Mouse (Mus musculus) limb, embryonic 10.5 days (tissue): ENCODE data around the gene Atpaf1. TPM values are rescaled to one million over a fixed set of nuclear protein-coding genes. Genes with fewer than 3 reads are reported as not detected.

ENCODE experiments used
- DNase-seq: peaks from one replicate; pipeline ENCODE4 v3.0.0-alpha.2; 2017; ENCODE audit warnings: low spot score
- H3K27ac ChIP-seq: fragments of 300-500 bp; sonication (generic); 2 replicates; pipeline ENCODE4 v1.5.1; 2016; ENCODE audit warnings: mild to moderate bottlenecking
- H3K27me3 ChIP-seq: fragments of 300-500 bp; sonication (generic); 2 replicates; pipeline ENCODE4 v1.6.1; 2016; ENCODE audit warnings: low read depth, mild to moderate bottlenecking; ENCODE audit not compliant: poor library complexity, severe bottlenecking
- H3K36me3 ChIP-seq: fragments of 300-500 bp; sonication (generic); 2 replicates; pipeline ENCODE4 v1.6.1; 2016; ENCODE audit warnings: mild to moderate bottlenecking, moderate library complexity
- H3K4me1 ChIP-seq: fragments of 300-500 bp; sonication (generic); 2 replicates; pipeline ENCODE4 v1.6.1; 2016
- H3K4me3 ChIP-seq: fragments of 300-500 bp; sonication (generic); 2 replicates; pipeline ENCODE4 v1.5.1; 2016; ENCODE audit warnings: mild to moderate bottlenecking, moderate library complexity
- H3K9me3 ChIP-seq: fragments of 300-500 bp; sonication (generic); replicated peaks from 2 replicates; pipeline ENCODE4 v1.6.1; 2016; ENCODE audit warnings: mild to moderate bottlenecking
- WGBS: fragments of 180-500 bp; shearing (Covaris S2); methylation state at CpG from one replicate; pipeline ENCODE4 v1.1.7; 2016; 5-methylcytosine and 5-hydroxymethylcytosine counted together
- polyA plus RNA-seq: library from polyadenylated mRNA; unstranded; fragments of >200 nt; fragmentation: Nextera tagmentation; extraction: Ambion mirVana; gene quantifications from 2 replicates; pipeline ENCODE4 v1.2.1, GENCODE M21; 2016

Atpaf1 gene
- polyA plus RNA-seq, 1 experiment from 2014 or later, result 58.0 TPM

DNA sequence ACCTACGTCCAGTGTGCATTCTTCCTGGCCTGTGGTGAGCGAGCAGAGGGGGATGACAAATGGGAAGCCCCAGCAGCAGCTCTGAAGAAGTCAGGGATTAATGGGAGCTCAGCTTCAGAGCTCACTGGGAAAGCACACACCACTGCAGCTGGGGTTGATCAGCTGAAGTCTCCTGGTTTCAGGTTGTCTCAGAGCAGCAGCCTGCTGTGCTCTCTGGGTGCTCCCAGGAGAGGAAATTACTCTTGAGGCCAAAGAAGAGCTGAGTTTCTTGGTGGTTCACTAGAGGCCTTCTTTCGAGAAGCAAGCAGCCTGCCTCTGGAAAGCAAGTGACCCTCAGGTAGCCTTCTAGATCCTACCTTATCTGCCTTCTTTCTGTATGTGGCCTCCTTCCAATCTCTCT, 36.3 kb downstream of the Atpaf1 start:
- no peaks in the 10 kb centered on the region for H3K9me3 ChIP-seq
- no peaks in the 10 kb centered on the region for H3K36me3 ChIP-seq
- DNase-seq, result peak; percentile 21
- peaks cover 7% of the 10 kb centered on the region for H3K4me1 ChIP-seq
- no peaks in the 10 kb centered on the region for H3K27me3 ChIP-seq
- WGBS, result 74% methylated on average over 3 of the region's 3 CpGs
- no peak overlapping the region for H3K4me3 ChIP-seq
- no peak overlapping the region for H3K27ac ChIP-seq

DNA sequence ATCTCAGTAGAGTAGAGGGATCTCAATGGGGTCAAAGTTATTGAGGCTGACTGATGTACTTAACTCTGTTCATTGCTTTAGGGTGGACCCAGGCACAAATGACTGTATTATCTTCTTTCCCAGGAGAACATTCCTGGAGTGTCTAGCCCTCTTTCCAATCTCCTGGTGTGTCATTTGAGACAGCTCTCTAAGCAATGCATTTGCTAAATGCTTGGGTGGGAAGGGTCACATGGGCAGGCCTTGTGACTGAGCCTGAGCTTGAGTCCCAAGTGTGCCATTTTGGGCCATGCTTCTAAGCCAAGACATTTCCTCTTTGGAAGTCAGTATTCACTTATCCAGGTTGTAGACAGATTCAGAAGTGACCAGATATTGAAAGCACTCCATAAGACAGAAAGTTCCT, 36.8 kb downstream of the Atpaf1 start:
- Histone ChIP-seq H3K36me3 (no peaks in the 10 kb centered on the region), H3K27me3 (0 out of 2 replicates have a peak, but pooled peaks cover 1% of the 10 kb centered on the region), H3K4me3 (no peak overlapping the region), H3K4me1 (peaks cover 7% of the 10 kb centered on the region), H3K27ac (no peak overlapping the region), H3K9me3 (no peaks in the 10 kb centered on the region)
- DNase-seq, result no peak

DNA sequence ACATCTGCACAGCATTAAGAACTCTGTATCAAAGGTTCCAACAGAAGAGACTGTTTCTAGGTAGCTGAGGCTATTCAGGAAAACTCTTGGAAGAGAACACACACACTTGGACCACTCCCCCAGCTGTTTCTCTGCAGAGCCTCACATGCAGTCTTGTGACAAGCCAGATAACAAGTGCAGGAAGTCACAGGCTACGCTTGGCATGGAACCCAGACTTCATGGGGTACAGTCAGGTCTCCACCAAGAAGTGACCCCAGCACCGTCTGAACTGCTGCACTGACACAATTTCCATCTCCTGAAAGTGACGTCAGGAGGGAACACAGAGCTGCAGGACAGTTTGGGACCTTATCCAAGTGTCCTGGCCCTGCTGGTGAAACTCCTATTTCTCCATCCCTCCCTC, 37.3 kb downstream of the Atpaf1 start:
- no peak overlapping the region for H3K4me3 ChIP-seq
- peaks cover 7% of the 10 kb centered on the region for H3K4me1 ChIP-seq
- H3K27me3 ChIP-seq, result peaks cover 6% of the 10 kb centered on the region; the same call in 1 of the 2 replicates
- no peaks in the 10 kb centered on the region for H3K36me3 ChIP-seq
- H3K9me3 ChIP-seq, result no peaks in the 10 kb centered on the region
- no peak for DNase-seq
- 76% methylated on average over 3 of the region's 3 CpGs for WGBS
- no peak overlapping the region for H3K27ac ChIP-seq

DNA sequence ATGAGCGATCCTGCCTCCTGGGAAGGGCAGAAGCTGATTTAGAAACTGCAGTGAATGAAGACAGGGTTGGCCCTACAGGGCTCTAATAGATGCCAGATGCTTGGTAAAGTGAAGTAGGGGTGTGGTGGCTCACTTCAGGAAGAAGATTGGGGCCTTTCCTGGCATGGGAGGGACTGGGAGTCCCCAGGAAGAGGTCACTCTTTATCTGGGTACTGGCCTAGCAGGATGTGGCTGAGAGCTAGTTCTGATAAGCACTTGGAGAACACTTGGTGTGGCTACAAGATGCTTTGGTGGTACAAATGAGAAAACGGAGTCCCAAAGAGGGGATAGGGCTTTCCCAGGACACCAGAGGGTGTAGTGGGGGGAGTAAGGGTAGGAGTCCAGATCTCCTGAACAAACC, 39.6 kb downstream of the Atpaf1 start:
- WGBS, result 64% methylated on average over 2 of the region's 2 CpGs
- Histone ChIP-seq H3K4me3 (no peak overlapping the region), H3K9me3 (no peaks in the 10 kb centered on the region), H3K27ac (no peak overlapping the region), H3K27me3 (peaks cover 12% of the 10 kb centered on the region; the same call in 1 of the 2 replicates), H3K36me3 (no peaks in the 10 kb centered on the region), H3K4me1 (peaks cover 23% of the 10 kb centered on the region)
- no peak for DNase-seq

DNA sequence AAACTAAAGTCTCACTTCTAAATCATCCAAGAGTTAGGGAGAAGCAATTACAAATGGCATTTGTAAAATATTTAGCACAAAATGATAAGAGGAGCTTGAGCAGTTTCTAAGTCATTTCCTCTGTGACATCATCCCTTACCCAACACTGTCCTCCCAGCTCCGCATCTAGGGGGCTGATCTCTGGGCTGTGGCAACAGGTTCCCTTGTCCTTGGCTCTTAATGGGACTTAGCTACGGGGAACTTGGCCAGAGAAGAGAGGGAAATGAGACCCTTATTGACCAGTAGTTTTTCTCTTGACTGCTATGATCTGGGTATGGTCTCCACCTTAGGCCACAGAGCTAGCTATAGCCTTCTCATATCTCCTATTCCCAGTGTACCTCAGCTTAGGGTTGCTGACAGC, 40.7 kb downstream of the Atpaf1 start:
- Histone ChIP-seq H3K36me3 (no peaks in the 10 kb centered on the region), H3K4me1 (peaks cover 23% of the 10 kb centered on the region), H3K9me3 (no peaks in the 10 kb centered on the region), H3K27me3 (peaks cover 23% of the 10 kb centered on the region), H3K27ac (no peak overlapping the region), H3K4me3 (no peak overlapping the region)
- 89% methylated on average over 2 of the region's 2 CpGs for WGBS
- no peak for DNase-seq

DNA sequence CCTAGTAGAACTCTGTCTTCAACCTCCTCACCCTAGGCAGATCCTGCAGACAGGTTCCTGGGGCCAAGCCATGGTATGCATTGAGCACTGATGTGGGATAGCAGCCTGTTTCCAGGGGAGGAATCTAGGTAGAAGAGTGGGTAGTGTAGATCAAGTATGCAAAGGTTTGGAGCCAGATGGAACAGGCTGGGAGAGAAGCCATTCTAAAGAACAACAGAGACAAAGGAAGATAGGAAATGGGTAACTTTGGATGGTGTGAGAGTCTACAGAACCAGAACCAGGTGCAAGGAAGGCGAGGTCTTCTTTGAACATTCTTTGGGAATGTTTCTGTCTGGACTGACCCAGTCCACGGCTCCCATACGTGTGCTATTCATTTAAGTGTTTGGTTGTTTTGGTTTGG, 42.5 kb downstream of the Atpaf1 start:
- no peak for DNase-seq
- peaks cover 24% of the 10 kb centered on the region for H3K27me3 ChIP-seq
- H3K4me3 ChIP-seq, result peak overlapping the region; percentile 83; the same call in 1 of the 2 replicates
- peaks cover 23% of the 10 kb centered on the region for H3K4me1 ChIP-seq
- no peaks in the 10 kb centered on the region for H3K9me3 ChIP-seq
- H3K36me3 ChIP-seq, result peaks cover 10% of the 10 kb centered on the region
- WGBS, result 72% methylated on average over 3 of the region's 3 CpGs
- no peak overlapping the region for H3K27ac ChIP-seq

DNA sequence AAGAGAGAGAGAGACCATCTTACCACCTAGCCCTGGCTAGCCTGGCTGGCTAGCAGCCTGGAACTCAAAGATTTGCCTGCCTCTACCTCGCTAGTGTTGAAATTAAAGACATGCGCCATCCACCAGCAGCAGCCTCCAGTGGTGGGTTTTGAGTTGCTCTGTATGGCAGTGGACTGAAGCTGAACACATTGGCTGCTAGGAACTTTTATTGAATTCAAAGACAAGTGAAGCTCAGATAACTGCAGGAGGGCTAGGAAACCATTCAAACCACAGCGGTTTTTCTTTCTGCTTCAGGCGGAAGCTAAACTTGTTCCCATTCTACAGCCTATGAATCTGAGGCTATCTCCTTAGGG, 42.9 kb downstream of the Atpaf1 start:
- no peaks in the 10 kb centered on the region for H3K9me3 ChIP-seq
- H3K36me3 ChIP-seq, result peaks cover 10% of the 10 kb centered on the region
- H3K4me3 ChIP-seq, result peak overlapping the region; percentile 83
- H3K27me3 ChIP-seq, result peaks cover 24% of the 10 kb centered on the region
- H3K4me1 ChIP-seq, result peaks cover 23% of the 10 kb centered on the region
- H3K27ac ChIP-seq, result peak overlapping the region; percentile 86
- WGBS, result 3% methylated on average over 4 of the region's 4 CpGs
- DNase-seq, result peak; percentile 33

DNA sequence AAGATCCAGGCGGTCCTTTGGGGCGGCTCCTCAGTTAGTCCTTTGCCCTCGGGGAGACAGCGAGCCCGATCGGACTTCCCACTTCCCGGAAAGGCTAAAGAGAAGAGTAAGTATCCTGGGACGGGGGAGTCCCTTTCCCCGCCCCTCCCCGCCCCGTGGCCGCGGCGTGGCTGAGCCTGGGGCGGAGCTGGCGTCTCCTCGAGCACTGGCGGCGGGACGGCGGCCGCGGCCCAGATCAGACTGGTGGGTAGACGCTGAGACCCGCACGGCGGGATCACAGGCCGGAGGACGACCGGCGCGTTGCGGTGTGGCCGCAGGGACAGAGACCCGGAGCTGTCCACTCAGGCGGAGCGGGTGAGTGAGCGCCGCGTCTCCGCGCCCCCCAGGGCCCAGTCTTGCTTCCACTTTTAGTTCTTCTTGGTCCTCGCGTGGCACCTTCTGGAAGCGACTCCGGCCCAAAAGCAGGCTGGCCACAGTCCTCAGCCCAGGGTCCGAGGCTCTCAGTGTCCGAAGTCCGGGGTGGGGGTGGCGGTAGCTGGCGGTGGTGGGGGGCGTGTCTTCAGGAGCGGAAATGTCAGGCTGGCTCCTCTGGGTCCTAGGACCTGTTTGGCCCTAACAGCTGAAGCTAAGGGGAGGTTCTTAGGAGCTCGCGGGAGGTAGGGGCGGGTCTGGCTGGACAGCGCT, 43.4 kb downstream of the Atpaf1 start, which contains the start of gene Mob3c:
Mob3c (plus strand) TSS at position 205 of the 684 bp plus-strand sequence.
- H3K4me1 ChIP-seq, result peaks cover 23% of the 10 kb centered on the region
- H3K4me3 ChIP-seq, result peak within 1 kb of the TSS; percentile 83
- no peaks in the 10 kb centered on the region for H3K9me3 ChIP-seq
- H3K36me3 ChIP-seq, result peaks cover 10% of the 10 kb centered on the region
- under 1% methylated on average over 55 of the region's 57 CpGs for WGBS
- peak; percentile 83 for DNase-seq
- H3K27me3 ChIP-seq, result peaks cover 24% of the 10 kb centered on the region
- peak within 1 kb of the TSS; percentile 86 for H3K27ac ChIP-seq

DNA sequence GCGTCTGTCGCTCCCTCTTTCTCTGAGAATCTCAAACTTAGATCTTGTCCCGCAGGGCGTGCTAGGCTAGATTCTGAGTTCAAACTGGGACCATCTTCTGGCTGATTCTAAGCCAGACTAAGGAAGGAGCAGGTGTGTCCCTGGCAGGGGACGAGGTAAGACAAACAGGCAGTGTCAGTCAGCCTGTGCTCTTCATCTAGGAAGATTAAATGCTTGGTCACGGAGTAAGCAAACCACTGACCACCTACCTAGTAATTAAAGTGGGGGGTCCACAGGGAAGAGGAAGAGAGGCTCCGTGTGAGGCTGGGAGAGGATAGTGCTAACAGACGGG, 43.9 kb downstream of the Atpaf1 start:
- Histone ChIP-seq H3K36me3 (peaks cover 10% of the 10 kb centered on the region), H3K4me1 (peaks cover 23% of the 10 kb centered on the region), H3K27me3 (peaks cover 24% of the 10 kb centered on the region), H3K27ac (peak overlapping the region; percentile 86; the same call in 1 of the 2 replicates), H3K9me3 (no peaks in the 10 kb centered on the region), H3K4me3 (peak overlapping the region; percentile 83)
- 5% methylated on average over 8 of the region's 8 CpGs for whole genome bisulfite sequencing
- DNase-seq, result no peak

DNA sequence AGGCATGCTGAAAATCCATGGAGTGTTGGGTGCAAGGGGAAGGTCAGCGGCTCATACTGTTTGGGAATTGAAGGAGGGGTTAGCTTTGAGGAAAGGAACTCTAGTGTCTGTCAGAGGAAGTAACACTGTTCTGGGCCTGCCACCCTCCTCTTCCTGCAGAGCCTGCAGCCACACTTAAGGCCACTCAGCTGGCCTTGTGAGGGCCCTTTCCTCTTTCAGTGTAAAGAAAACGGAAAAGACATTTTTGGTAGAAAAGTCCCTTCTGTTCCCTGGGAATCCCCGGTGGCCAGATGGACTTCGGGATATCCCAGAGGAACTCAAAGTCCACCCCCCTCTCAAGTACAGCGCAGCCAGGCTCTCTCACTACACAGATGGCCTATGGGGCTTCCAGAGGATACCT, 45.9 kb downstream of the Atpaf1 start:
- 78% methylated on average over 5 of the region's 5 CpGs for WGBS
- Histone ChIP-seq H3K4me1 (peaks cover 15% of the 10 kb centered on the region), H3K4me3 (no peak overlapping the region), H3K27me3 (peaks cover 24% of the 10 kb centered on the region), H3K9me3 (no peaks in the 10 kb centered on the region), H3K27ac (no peak overlapping the region), H3K36me3 (peaks cover 10% of the 10 kb centered on the region)
- DNase-seq, result no peak

DNA sequence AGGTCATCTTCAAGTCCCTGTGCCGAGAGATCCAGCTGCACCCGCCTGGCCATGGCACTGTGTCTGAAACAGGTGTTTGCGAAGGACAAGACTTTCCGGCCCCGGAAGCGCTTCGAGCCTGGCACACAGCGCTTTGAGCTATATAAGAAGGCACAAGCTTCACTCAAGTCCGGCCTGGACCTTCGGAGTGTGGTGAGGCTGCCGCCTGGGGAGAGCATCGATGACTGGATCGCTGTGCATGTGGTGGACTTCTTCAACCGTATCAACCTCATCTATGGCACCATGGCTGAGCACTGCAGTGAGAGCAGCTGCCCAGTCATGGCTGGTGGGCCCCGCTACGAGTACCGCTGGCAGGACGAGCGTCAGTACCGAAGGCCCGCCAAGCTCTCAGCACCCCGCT, 46.6 kb downstream of the Atpaf1 start:
- Histone ChIP-seq H3K9me3 (no peaks in the 10 kb centered on the region), H3K4me1 (peaks cover 15% of the 10 kb centered on the region), H3K27ac (no peak overlapping the region), H3K4me3 (no peak overlapping the region), H3K36me3 (peaks cover 10% of the 10 kb centered on the region), H3K27me3 (peaks cover 24% of the 10 kb centered on the region)
- no peak for DNase-seq
- WGBS, result 94% methylated on average over 22 of the region's 22 CpGs

DNA sequence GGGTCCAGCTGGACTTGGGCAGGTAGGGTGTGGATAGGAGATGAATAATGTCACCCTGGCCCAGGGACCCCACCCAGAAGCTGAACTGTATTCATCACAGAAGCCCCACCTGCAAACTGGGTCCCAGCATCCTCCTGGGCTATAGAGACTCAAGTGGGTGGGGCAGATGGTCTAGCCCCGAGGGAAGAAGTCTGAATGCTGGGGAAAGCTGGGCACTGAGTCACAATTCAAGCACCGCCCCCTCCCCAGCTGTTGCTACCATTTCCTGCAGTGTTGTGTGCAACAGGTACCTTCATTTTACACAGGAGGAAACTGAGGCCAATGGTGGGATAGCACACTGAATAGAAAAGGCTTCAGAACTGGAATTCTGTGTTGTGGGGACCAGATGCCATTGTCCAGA, 47.4 kb downstream of the Atpaf1 start:
- Histone ChIP-seq H3K27ac (no peak overlapping the region), H3K4me1 (peaks cover 15% of the 10 kb centered on the region), H3K9me3 (no peaks in the 10 kb centered on the region), H3K4me3 (no peak overlapping the region), H3K36me3 (peaks cover 10% of the 10 kb centered on the region), H3K27me3 (peaks cover 17% of the 10 kb centered on the region)
- WGBS, result 63% methylated on average over 2 of the region's 2 CpGs
- no peak for DNase-seq

DNA sequence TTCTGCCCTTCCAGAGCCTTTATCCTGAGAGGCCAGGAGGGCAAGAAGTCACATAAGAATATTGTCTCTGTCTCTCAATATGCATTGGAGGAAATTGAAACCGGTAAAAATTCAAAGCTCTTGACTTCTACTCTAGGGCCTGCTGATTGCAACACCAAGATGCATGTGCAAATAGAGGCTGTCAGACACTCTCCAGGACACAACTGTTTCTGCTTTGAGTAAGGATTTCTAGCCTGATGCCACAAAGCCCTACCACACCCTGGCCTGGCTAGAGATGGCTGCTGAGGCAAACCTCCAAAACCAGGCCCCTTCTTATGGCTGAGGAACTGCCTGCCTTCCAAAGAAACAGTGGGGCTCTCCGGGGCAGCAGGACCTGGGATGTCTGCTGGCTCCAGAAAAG, 51.0 kb downstream of the Atpaf1 start:
- Histone ChIP-seq H3K4me1 (peaks cover 12% of the 10 kb centered on the region), H3K9me3 (no peaks in the 10 kb centered on the region), H3K36me3 (peaks cover 10% of the 10 kb centered on the region), H3K27ac (no peak overlapping the region), H3K27me3 (no peaks in the 10 kb centered on the region), H3K4me3 (no peak overlapping the region)
- WGBS, result 73% methylated on average over 2 of the region's 2 CpGs
- DNase-seq, result no peak

DNA sequence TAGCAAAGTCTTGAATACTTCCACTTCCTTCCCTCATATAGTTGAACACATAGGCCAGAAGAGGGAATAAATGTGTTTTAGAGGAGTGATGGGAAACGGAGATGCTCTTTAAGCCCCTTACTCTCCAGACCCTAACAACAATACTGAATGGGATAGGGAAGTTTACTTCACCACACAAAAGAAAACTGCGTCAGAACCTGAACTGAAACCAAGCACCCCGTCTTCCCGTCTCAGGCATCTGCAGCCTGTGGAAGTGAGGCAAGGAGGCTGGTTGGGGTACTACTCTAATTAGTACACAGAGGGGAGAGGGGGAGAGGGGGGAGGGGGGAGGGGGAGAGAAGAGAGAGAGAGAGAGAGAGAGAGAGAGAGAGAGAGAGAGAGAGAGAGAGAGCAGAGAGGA, 53.6 kb downstream of the Atpaf1 start:
- WGBS, result 69% methylated on average over 4 of the region's 4 CpGs
- H3K36me3 ChIP-seq, result no peaks in the 10 kb centered on the region
- H3K27me3 ChIP-seq, result no peaks in the 10 kb centered on the region
- DNase-seq, result no peak
- H3K4me1 ChIP-seq, result peaks cover 13% of the 10 kb centered on the region
- peak overlapping the region; percentile 85; the same call in 1 of the 2 replicates for H3K27ac ChIP-seq
- H3K9me3 ChIP-seq, result no peaks in the 10 kb centered on the region
- peak overlapping the region; percentile 76 for H3K4me3 ChIP-seq
